Mouse (Mus musculus): Measurements from ENCODE around the gene Clk4. TPM values are rescaled to one million over a fixed set of nuclear protein-coding genes. Genes with fewer than 3 reads are reported as not detected.
A peak's percentile ranks its signal among the peaks of the same experiment; 100 is the strongest.

The Clk4 gene
- polyA plus RNA-seq, 1 experiment from 2014 or later = 82.0 TPM

DNA sequence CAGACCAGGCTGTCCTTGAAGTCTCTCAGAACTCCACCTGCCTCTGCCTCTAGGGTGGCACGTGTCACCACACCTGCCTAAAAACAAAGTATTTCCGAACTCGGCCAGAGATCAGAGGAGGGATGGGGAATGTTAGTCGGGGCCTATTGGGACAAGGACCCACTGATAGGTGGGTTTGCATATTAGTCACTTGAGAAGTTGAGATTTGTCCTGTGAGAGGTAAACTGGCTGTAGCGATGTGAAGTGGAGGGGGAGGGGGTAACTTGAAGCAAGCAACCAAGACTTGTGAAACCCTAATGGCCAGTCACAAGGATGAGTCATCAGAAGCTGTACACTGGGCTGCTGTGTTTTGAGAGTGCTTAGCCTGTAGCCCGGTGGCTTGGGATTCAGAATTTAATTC, 2.8 kb downstream of the Clk4 start:
- Histone ChIP-seq H3K36me3 (peaks cover 6% of the 10 kb centered on the region; the same call in 1 of the 2 replicates), H3K9ac (peak overlapping the region; percentile 59; the same call in 1 of the 2 replicates), H3K27me3 (replicated peaks) (no peaks in the 10 kb centered on the region), H3K27ac (ENCODE audit: poor library complexity, severe bottlenecking) (no peak overlapping the region; the same call in 1 of the 2 replicates), H3K9me3 (replicated peaks) (no peaks in the 10 kb centered on the region), H3K4me1 (replicated peaks) (peaks cover 19% of the 10 kb centered on the region), H3K4me2 (peak overlapping the region; percentile 88), H3K4me3 (peak overlapping the region; percentile 81)
- WGBS = 6% methylated on average over 6 of the region's 6 CpGs
- ATAC-seq (ENCODE audit: insufficient number of reproducible peaks, low FRiP score) = no peak

DNA sequence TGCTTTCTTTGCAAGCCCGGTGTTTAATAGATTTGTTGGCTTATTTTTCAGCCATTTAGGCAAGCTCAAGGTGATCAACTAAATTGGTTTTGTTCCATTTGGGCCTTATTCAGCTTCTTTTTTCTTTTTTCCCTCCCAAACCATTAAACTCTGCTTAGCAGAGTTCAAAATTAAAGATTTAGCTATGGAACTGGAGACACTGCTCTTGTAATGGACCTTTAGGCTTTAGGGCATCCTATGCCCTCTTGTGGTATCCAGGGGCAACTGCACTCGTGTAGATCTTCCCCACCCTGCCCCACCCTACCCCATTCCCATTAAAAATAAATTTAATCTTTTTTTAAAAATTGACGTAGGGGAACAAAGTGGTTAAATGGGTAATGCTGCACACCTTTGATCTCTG, 3.8 kb downstream of the Clk4 start:
- Histone ChIP-seq H3K4me1 (replicated peaks) (peaks cover 19% of the 10 kb centered on the region), H3K9me3 (replicated peaks) (no peaks in the 10 kb centered on the region), H3K36me3 (peaks cover 10% of the 10 kb centered on the region; the same call in 1 of the 2 replicates), H3K27me3 (replicated peaks) (no peaks in the 10 kb centered on the region), H3K4me2 (peak overlapping the region; percentile 88), H3K27ac (ENCODE audit: poor library complexity, severe bottlenecking) (no peak overlapping the region), H3K9ac (peak overlapping the region; percentile 52; the same call in 1 of the 2 replicates), H3K4me3 (peak overlapping the region; percentile 81)
- WGBS = 59% methylated on average over 3 of the region's 3 CpGs
- ATAC-seq (ENCODE audit: insufficient number of reproducible peaks, low FRiP score) = no peak

- Histone ChIP-seq H3K36me3 (peaks cover 63% of the 10 kb centered on the region), H3K27ac (ENCODE audit: poor library complexity, severe bottlenecking) (no peak overlapping the region), H3K9ac (no peak overlapping the region), H3K9me3 (replicated peaks) (no peaks in the 10 kb centered on the region), H3K4me3 (no peak overlapping the region), H3K4me2 (no peak overlapping the region), H3K27me3 (replicated peaks) (no peaks in the 10 kb centered on the region), H3K4me1 (replicated peaks) (no peaks in the 10 kb centered on the region)
- no peak for ATAC-seq (ENCODE audit: insufficient number of reproducible peaks, low FRiP score)
- WGBS = 95% methylated on average over 1 of the region's 1 CpGs
These were observed 12.9 kb downstream of the Clk4 start for GRCm38 (mm10) chr11:51274418-51274817.

- peak; percentile 91 for ATAC-seq (ENCODE audit: insufficient number of reproducible peaks, low FRiP score)
- H3K4me2 ChIP-seq = peak within 1 kb of the TSS; percentile 87
- H3K27me3 ChIP-seq (replicated peaks) = peaks cover 9% of the 10 kb centered on the region
- under 1% methylated on average over 35 of the region's 38 CpGs for WGBS
- no peaks in the 10 kb centered on the region for H3K9me3 ChIP-seq (replicated peaks)
- H3K27ac ChIP-seq (ENCODE audit: poor library complexity, severe bottlenecking) = peak within 1 kb of the TSS; percentile 72; the same call in 1 of the 2 replicates
- 0 out of 2 replicates have a peak, but pooled peaks cover 4% of the 10 kb centered on the region for H3K36me3 ChIP-seq
- peak within 1 kb of the TSS; percentile 85 for H3K4me3 ChIP-seq
- H3K9ac ChIP-seq = peak within 1 kb of the TSS; percentile 78
- H3K4me1 ChIP-seq (replicated peaks) = peaks cover 5% of the 10 kb centered on the region; the same call in 1 of the 2 replicates
These were observed 28.1 kb downstream of the Clk4 start, which contains the start of gene Col23a1 for GRCm38 (mm10) chr11:51289564-51290041. Gene Col23a1, plus strand, starts transcription at chr11:51289920.

GRCm38 (mm10) chr11:51290066-51290955, 28.8 kb downstream of the Clk4 start:
- H3K9me3 ChIP-seq (replicated peaks) = 0 out of 2 replicates have a peak, but pooled peaks cover 2% of the 10 kb centered on the region
- 0 out of 2 replicates have a peak, but pooled peaks cover 5% of the 10 kb centered on the region for H3K36me3 ChIP-seq
- peak; percentile 75 for ATAC-seq (ENCODE audit: insufficient number of reproducible peaks, low FRiP score)
- H3K27ac ChIP-seq (ENCODE audit: poor library complexity, severe bottlenecking) = peak overlapping the region; percentile 72; the same call in 1 of the 2 replicates
- peak overlapping the region; percentile 87 for H3K4me2 ChIP-seq
- H3K9ac ChIP-seq = peak overlapping the region; percentile 78
- H3K27me3 ChIP-seq (replicated peaks) = peaks cover 9% of the 10 kb centered on the region
- H3K4me3 ChIP-seq = peak overlapping the region; percentile 85
- H3K4me1 ChIP-seq (replicated peaks) = peaks cover 5% of the 10 kb centered on the region; the same call in 1 of the 2 replicates
- 6% methylated on average over 74 of the region's 74 CpGs for WGBS

DNA sequence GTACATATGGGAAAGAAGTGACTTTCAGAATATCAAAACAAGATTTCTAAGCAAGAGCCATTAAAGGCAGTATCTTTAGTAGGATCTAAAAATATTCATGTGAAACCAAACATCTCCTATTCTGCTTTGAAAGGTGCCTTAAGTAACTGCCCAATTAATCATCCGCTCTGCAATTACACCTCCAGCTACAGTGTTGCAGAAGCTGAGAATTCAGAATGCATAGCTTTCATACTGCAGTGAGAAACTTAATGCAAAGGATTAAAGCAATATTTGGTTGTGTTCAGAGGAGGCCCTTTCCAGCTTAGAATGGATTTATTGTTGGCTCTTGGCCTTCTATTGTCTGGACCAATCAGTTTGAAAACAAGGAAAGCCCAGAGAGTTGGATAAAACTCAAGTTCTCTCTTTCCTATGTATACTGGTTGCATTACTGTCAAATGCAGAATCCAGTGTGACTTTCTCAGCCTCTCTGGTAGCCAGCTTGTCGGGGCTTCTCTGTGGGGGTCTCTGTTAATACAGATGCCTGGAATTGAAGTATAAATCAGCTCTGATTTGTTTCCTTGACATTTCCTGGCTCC, 32.5 kb downstream of the Clk4 start:
- no peak overlapping the region for H3K27ac ChIP-seq (ENCODE audit: poor library complexity, severe bottlenecking)
- no peak overlapping the region for H3K9ac ChIP-seq
- H3K4me3 ChIP-seq = no peak overlapping the region
- H3K27me3 ChIP-seq (replicated peaks) = peaks cover 9% of the 10 kb centered on the region
- no peak overlapping the region for H3K4me2 ChIP-seq
- peaks cover 7% of the 10 kb centered on the region; the same call in 1 of the 2 replicates for H3K36me3 ChIP-seq
- H3K9me3 ChIP-seq (replicated peaks) = peaks cover 8% of the 10 kb centered on the region; the same call in 1 of the 2 replicates
- ATAC-seq (ENCODE audit: insufficient number of reproducible peaks, low FRiP score) = no peak
- 79% methylated on average over 2 of the region's 2 CpGs for WGBS
- H3K4me1 ChIP-seq (replicated peaks) = peaks cover 5% of the 10 kb centered on the region; the same call in 1 of the 2 replicates

DNA sequence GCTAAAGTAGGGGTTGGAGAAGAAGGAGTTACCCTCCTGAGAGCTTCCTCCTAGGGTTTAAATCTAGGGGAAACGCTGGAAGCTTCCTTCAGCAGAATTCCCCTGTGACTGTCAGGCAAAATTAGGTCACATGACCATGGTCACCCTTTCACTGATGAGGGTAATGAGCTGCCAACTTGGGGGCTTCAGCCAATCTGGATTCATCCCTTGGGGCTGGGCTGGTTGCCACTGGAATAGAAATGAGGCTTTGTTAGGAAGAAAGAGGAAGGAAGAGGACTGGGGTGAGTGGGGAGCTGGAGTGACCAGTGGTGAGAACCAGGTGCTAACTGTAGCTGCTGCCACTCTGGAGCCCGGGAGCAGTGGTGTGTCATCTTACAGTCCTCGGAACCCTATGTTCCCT, 34.2 kb downstream of the Clk4 start:
- no peak overlapping the region for H3K9ac ChIP-seq
- no peak overlapping the region for H3K4me3 ChIP-seq
- H3K4me1 ChIP-seq (replicated peaks) = 0 out of 2 replicates have a peak, but pooled peaks cover under 1% of the 10 kb centered on the region
- WGBS = 75% methylated on average over 3 of the region's 3 CpGs
- H3K4me2 ChIP-seq = no peak overlapping the region
- H3K27me3 ChIP-seq (replicated peaks) = peaks cover 13% of the 10 kb centered on the region
- H3K36me3 ChIP-seq = peaks cover 7% of the 10 kb centered on the region; the same call in 1 of the 2 replicates
- ATAC-seq (ENCODE audit: insufficient number of reproducible peaks, low FRiP score) = no peak
- no peak overlapping the region for H3K27ac ChIP-seq (ENCODE audit: poor library complexity, severe bottlenecking)
- H3K9me3 ChIP-seq (replicated peaks) = peaks cover 8% of the 10 kb centered on the region; the same call in 1 of the 2 replicates

- H3K27me3 ChIP-seq (replicated peaks) = peaks cover 4% of the 10 kb centered on the region
- no peak overlapping the region for H3K27ac ChIP-seq (ENCODE audit: poor library complexity, severe bottlenecking)
- H3K36me3 ChIP-seq = peaks cover 7% of the 10 kb centered on the region; the same call in 1 of the 2 replicates
- no peak overlapping the region for H3K4me2 ChIP-seq
- H3K9me3 ChIP-seq (replicated peaks) = peaks cover 8% of the 10 kb centered on the region; the same call in 1 of the 2 replicates
- H3K4me3 ChIP-seq = no peak overlapping the region
- no peaks in the 10 kb centered on the region for H3K4me1 ChIP-seq (replicated peaks)
- ATAC-seq (ENCODE audit: insufficient number of reproducible peaks, low FRiP score) = no peak
- no peak overlapping the region for H3K9ac ChIP-seq
- 81% methylated on average over 4 of the region's 4 CpGs for WGBS
These were observed 37.2 kb downstream of the Clk4 start for GRCm38 (mm10) chr11:51298691-51299090.

- Histone ChIP-seq H3K36me3 (no peaks in the 10 kb centered on the region), H3K4me2 (no peak overlapping the region), H3K4me3 (no peak overlapping the region), H3K27ac (ENCODE audit: poor library complexity, severe bottlenecking) (no peak overlapping the region), H3K9ac (no peak overlapping the region), H3K27me3 (replicated peaks) (peaks cover 4% of the 10 kb centered on the region), H3K9me3 (replicated peaks) (no peaks in the 10 kb centered on the region), H3K4me1 (replicated peaks) (no peaks in the 10 kb centered on the region)
- WGBS = 74% methylated on average over 5 of the region's 5 CpGs
- no peak for ATAC-seq (ENCODE audit: insufficient number of reproducible peaks, low FRiP score)
These were observed 40.9 kb downstream of the Clk4 start for GRCm38 (mm10) chr11:51302396-51302795.

DNA sequence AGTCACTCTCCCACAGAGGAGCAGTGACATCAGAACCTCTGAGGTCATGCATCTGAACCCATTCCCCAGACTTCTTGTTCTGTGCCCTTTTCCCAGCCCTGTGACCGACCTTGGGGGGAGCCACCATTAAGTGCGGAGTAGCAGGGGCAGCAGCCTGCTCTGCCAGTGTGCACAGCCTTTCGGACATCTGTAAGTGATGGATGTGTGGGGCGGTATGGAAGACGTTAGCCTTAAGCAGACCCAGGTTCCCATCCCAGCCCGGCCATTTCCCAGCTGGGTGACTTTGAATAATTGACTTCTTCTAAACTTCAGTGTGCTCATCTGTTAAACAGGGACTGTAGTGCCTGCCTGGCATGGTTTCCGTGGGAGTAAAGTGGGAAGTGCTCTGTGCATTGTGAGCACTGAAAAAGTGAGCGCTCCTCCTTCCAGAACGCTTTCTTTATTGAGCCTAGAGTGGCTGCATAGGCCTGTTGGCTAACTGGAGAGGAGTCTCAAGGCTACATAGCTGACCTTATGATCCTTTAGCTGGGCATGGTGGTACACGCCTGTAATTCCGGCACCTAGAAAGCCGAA, 42.5 kb downstream of the Clk4 start:
- no peaks in the 10 kb centered on the region for H3K4me1 ChIP-seq (replicated peaks)
- H3K4me2 ChIP-seq = no peak overlapping the region
- WGBS = 76% methylated on average over 12 of the region's 12 CpGs
- no peak overlapping the region for H3K27ac ChIP-seq (ENCODE audit: poor library complexity, severe bottlenecking)
- peaks cover 4% of the 10 kb centered on the region for H3K27me3 ChIP-seq (replicated peaks)
- H3K9me3 ChIP-seq (replicated peaks) = no peaks in the 10 kb centered on the region
- H3K36me3 ChIP-seq = no peaks in the 10 kb centered on the region
- no peak overlapping the region for H3K9ac ChIP-seq
- H3K4me3 ChIP-seq = no peak overlapping the region
- no peak for ATAC-seq (ENCODE audit: insufficient number of reproducible peaks, low FRiP score)
